Mouse (Mus musculus) bone marrow macrophage, adult 2 months (primary cell): ENCODE results near the gene Mdga2.

ENCODE experiments used
- CTCF ChIP-seq: IDR thresholded peaks from 2 replicates; pipeline ENCODE4 v1.5.1; 2012; ENCODE audit warnings: low read depth, mild to moderate bottlenecking, low read length, moderate library complexity
- POLR2A ChIP-seq: IDR thresholded peaks from 2 replicates; pipeline ENCODE4 v1.6.1; 2012; ENCODE audit warnings: mild to moderate bottlenecking, low read depth, low read length, borderline replicate concordance

GRCm38 (mm10) chr12:67156569-67157237 is 65.6 kb downstream of the Mdga2 start:
- TF ChIP-seq CTCF (no peak), POLR2A (no peak)
